Mouse (Mus musculus) megakaryocyte, embryonic 14.5 days (primary cell): Measurements from ENCODE around the gene Prtg.

Experiments
- FLI1 ChIP-seq: IDR thresholded peaks from 2 replicates; pipeline ENCODE4 v1.6.1; 2012; ENCODE audit warnings: low read length, inconsistent platforms, mixed read lengths
- GATA1 ChIP-seq: IDR thresholded peaks from 3 replicates; pipeline ENCODE4 v1.6.1; 2012; ENCODE audit warnings: mixed read lengths, low read length, inconsistent platforms, borderline replicate concordance

GRCm38 (mm10) chr9:72860764-72861163 is 54.1 kb downstream of the Prtg start:
- TF ChIP-seq GATA1 (no peak), FLI1 (no peak)
